In the genomic region with DNA sequence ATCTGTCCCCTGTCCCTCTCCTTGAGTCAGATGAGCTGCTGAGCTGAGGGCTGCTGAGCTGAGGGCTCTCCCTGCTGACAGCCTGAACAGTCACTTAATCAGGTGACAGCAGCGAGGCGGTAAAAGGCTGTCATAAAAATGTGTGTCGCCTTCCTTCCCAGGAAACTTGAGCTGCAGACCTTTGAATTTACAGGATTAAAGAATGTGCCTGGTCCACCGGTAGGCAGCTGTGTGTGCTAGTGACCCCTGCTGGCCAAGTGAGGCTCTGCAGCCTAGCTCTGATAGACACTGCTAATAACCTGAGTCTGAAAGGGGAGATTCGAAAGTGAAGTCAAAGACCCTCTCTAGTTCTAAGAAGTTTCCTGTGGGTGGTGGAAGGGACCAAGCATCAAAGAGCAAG, we compare ENCODE assay signal across 9 mouse cellular contexts. TPM values are rescaled to one million over a fixed set of nuclear protein-coding genes. Genes with fewer than 3 reads are reported as not detected.
DNase-seq lines count a peak whose midpoint lies in the region; ATAC-seq and TF ChIP-seq lines count a peak whose summit lies in the region.
"Had no signal": no experiment of that assay in that cellular context is flagged by ENCODE, and none has a peak within 500 bp of the region (broad histone marks: within the 10 kb centered on the region; RNA-seq: fewer than 3 reads in every experiment).

No protein-coding gene starts in this region.

- H3K27ac ChIP-seq in gastrocnemius, adult 2 months = no peak overlapping the region
- no peak overlapping the region for H3K27ac ChIP-seq in kidney, postnatal 0 days
- no peak overlapping the region for H3K27ac ChIP-seq in liver, embryonic 13.5 days
- H3K27ac ChIP-seq in neural tube, embryonic 15.5 days (replicated peaks) = peak overlapping the region; percentile 66

- no peak overlapping the region for H3K4me3 ChIP-seq in gastrocnemius, adult 2 months
- H3K4me3 ChIP-seq in kidney, postnatal 0 days (replicated peaks; ENCODE audit: low read depth, low read length) = no peak overlapping the region
- no peak overlapping the region for H3K4me3 ChIP-seq in liver, embryonic 13.5 days (replicated peaks)
- no peak overlapping the region for H3K4me3 ChIP-seq in neural tube, embryonic 15.5 days (replicated peaks)
- H3K4me3 ChIP-seq: erythroblast, embryonic 14.5 days had no signal

- WGBS in kidney, postnatal 0 days = 2% methylated on average over 5 of the region's 5 CpGs
- WGBS in liver, embryonic 13.5 days (ENCODE audit: insufficient replicate concordance) = 8% methylated on average over 5 of the region's 5 CpGs
- 6% methylated on average over 5 of the region's 5 CpGs for WGBS in neural tube, embryonic 15.5 days

- no peaks in the 10 kb centered on the region for H3K36me3 ChIP-seq in kidney, postnatal 0 days (ENCODE audit: insufficient read depth, low read length)
- no peaks in the 10 kb centered on the region for H3K36me3 ChIP-seq in liver, embryonic 13.5 days
- H3K36me3 ChIP-seq in neural tube, embryonic 15.5 days = no peaks in the 10 kb centered on the region

- H3K4me2 ChIP-seq in kidney, postnatal 0 days (ENCODE audit: low read length) = no peak overlapping the region
- no peak overlapping the region for H3K4me2 ChIP-seq in liver, embryonic 13.5 days
- no peak overlapping the region for H3K4me2 ChIP-seq in neural tube, embryonic 15.5 days

- no peak; the same call in 1 of the 2 replicates for TF ChIP-seq CTCF in gastrocnemius, adult 2 months (IDR thresholded peaks at IDR 0.05)
- peak; percentile 98 for TF ChIP-seq CTCF in kidney, postnatal 0 days (IDR thresholded peaks at IDR 0.05; ENCODE audit: low read depth)

- no peak overlapping the region for H3K9ac ChIP-seq in kidney, postnatal 0 days (ENCODE audit: low read depth, low read length)
- no peak overlapping the region for H3K9ac ChIP-seq in liver, embryonic 13.5 days
- H3K9ac ChIP-seq in neural tube, embryonic 15.5 days (replicated peaks) = no peak overlapping the region

- H3K9me3 ChIP-seq in kidney, postnatal 0 days (replicated peaks; ENCODE audit: low read length) = no peaks in the 10 kb centered on the region
- H3K9me3 ChIP-seq in liver, embryonic 13.5 days (replicated peaks) = no peaks in the 10 kb centered on the region
- no peaks in the 10 kb centered on the region for H3K9me3 ChIP-seq in neural tube, embryonic 15.5 days (replicated peaks)

- intact Hi-C loops in gastrocnemius, adult 2 months (cut with DNase I) = loop anchor here (1.0 to 10.0 kb wide), 2 partner anchors 161 to 486 kb away; no protein-coding TSS in a partner anchor

- DNase-seq in 416B (ENCODE audit: low read depth) (peak; percentile 38), ZHBTc4 (ENCODE audit: low read depth, low spot score) (peak; percentile 80)
- peak; percentile 78 to 83 for DNase-seq in cerebellum, postnatal 36 days
- peak; percentile 63 for DNase-seq in gastrocnemius, adult 2 months
- DNase-seq in kidney, postnatal 0 days (ENCODE audit: low spot score) = peak; percentile 85
- peak; percentile 15 for DNase-seq in liver, embryonic 13.5 days
- DNase-seq in thymus, postnatal 10 days (ENCODE audit: low spot score in 2 of 2) = peak; percentile 8 to 64

- no peaks in the 10 kb centered on the region for H3K4me1 ChIP-seq in kidney, postnatal 0 days (replicated peaks; ENCODE audit: insufficient read depth, low read length)
- no peaks in the 10 kb centered on the region for H3K4me1 ChIP-seq in liver, embryonic 13.5 days (replicated peaks)
- H3K4me1 ChIP-seq in neural tube, embryonic 15.5 days = peaks cover 12% of the 10 kb centered on the region; the same call in 1 of the 2 replicates

- no peaks in the 10 kb centered on the region for H3K27me3 ChIP-seq in kidney, postnatal 0 days (ENCODE audit: insufficient read depth, low read length)
- H3K27me3 ChIP-seq in liver, embryonic 13.5 days = peaks cover 4% of the 10 kb centered on the region
- H3K27me3 ChIP-seq in neural tube, embryonic 15.5 days (replicated peaks) = peaks cover 9% of the 10 kb centered on the region; the same call in 1 of the 2 replicates

- peak; percentile 25; the same call in 1 of the 2 replicates for ATAC-seq in kidney, postnatal 0 days (replicated peaks; ENCODE audit: low FRiP score, low read depth)
- ATAC-seq in liver, embryonic 13.5 days (ENCODE audit: low read depth) = no peak
- peak; percentile 46; the same call in 1 of the 2 replicates for ATAC-seq in neural tube, embryonic 15.5 days (ENCODE audit: low FRiP score)

RNA-seq across cellular contexts. Expression of gene Slc6a1, which starts 32.1 kb away (rescaled TPM):
- under 1 TPM in 1 of 2 experiments, not detected in 1; 0.10 TPM for total RNA-seq in gastrocnemius, adult 2 months (2021)
- 0.06 and 0.25 TPM in 2 replicates for polyA plus RNA-seq in kidney, postnatal 0 days (2015; fragmentation: Nextera tagmentation; extraction: Ambion mirVana)
- 0.09 and 0.14 TPM in 2 replicates for polyA plus RNA-seq in liver, embryonic 13.5 days (2015; fragmentation: Nextera tagmentation; extraction: Ambion mirVana)
- polyA plus RNA-seq in neural tube, embryonic 15.5 days (2015; fragmentation: Nextera tagmentation; extraction: Ambion mirVana) = 118 and 138 TPM in 2 replicates
- polyA plus RNA-seq: erythroblast, embryonic 14.5 days had no signal

Comparison
In these comparisons a context has a peak if more than half of its experiments do, and no peak if none do; other contexts are left out.
1. DNase-seq: peak in every context shown above with its lines; median percentile 85 in kidney, postnatal 0 days; 80 in cerebellum, postnatal 36 days; 80 in ZHBTc4; 63 in gastrocnemius, adult 2 months; 38 in 416B; 36 in thymus, postnatal 10 days; 15 in liver, embryonic 13.5 days.
2. RNA of gene Slc6a1, which starts 32.1 kb away (polyA plus RNA-seq): 118 to 138 TPM in neural tube, embryonic 15.5 days; 0.06 to 0.25 TPM in kidney, postnatal 0 days and 0.09 to 0.14 TPM in liver, embryonic 13.5 days; every median in the first group is over 10 times any median in the second.